Mouse (Mus musculus): ENCODE results near the gene Olfr1371.

DNA sequence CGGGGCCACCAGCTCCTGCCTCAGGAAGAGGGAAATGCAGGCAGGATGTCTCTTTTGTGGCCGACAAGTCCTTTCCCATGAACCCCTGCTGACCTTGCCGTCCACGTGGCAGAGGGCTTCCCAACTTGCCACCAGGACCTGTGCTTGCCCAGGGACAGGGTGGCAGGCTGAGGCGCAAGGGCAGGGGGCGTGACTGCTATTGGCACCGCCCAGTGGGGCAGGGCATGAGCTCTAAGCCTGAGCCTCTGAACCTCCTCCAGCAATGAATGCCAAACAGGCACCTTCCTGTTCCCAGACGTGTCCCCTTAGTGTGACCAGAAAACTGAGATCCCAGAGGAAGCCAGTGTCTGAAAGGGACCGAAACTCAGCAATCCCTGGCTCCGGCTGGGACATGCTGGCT, 49.9 kb downstream of the Olfr1371 start:
- TF ChIP-seq CTCF (IDR thresholded peaks at IDR 0.05; ENCODE audit: low read depth) (no peak), EP300 (optimal IDR thresholded peaks at IDR 0.05) (no peak)

Data from stomach, postnatal 0 days (tissue).